Mouse (Mus musculus) neural tube, embryonic 15.5 days (tissue): ENCODE measurements at regions not wholly inside any gene's neighbourhood (a gene's known extent, or its start where the extent isn't known, plus 50 kb on each side); places are given as distances from the start of the nearest gene placed in this dataset.
A peak's percentile ranks its signal among the peaks of the same experiment; 100 is the strongest.

ENCODE experiments used
- ATAC-seq: fragments of 200-750 bp; cut with Nextera tagmentation; 2 replicates; pipeline ENCODE4 v1.8.0; 2017; ENCODE audit warnings: mild to moderate bottlenecking, moderate TSS enrichment, moderate library complexity; ENCODE audit not compliant: low FRiP score
- H3K27ac ChIP-seq: fragments of 300-500 bp; sonication (generic); replicated peaks from 2 replicates; pipeline ENCODE4 v1.5.1; 2015; ENCODE audit warnings: mild to moderate bottlenecking, inconsistent platforms
- H3K27me3 ChIP-seq: fragments of 300-500 bp; sonication (generic); replicated peaks from 2 replicates; pipeline ENCODE4 v1.6.1; 2015; ENCODE audit warnings: inconsistent platforms
- H3K36me3 ChIP-seq: fragments of 300-500 bp; sonication (generic); 2 replicates; pipeline ENCODE4 v1.6.1; 2015; ENCODE audit warnings: inconsistent platforms
- H3K4me1 ChIP-seq: fragments of 300-500 bp; sonication (generic); 2 replicates; pipeline ENCODE4 v1.6.1; 2015; ENCODE audit warnings: inconsistent platforms
- H3K4me2 ChIP-seq: fragments of 300-500 bp; sonication (generic); 2 replicates; pipeline ENCODE4 v1.6.1; 2015; ENCODE audit warnings: inconsistent platforms, mild to moderate bottlenecking, moderate library complexity
- H3K4me3 ChIP-seq: fragments of 300-500 bp; sonication (generic); replicated peaks from 2 replicates; pipeline ENCODE4 v1.5.1; 2015; ENCODE audit warnings: mild to moderate bottlenecking, inconsistent platforms
- H3K9ac ChIP-seq: fragments of 300-500 bp; sonication (generic); replicated peaks from 2 replicates; pipeline ENCODE4 v1.6.1; 2015; ENCODE audit warnings: mild to moderate bottlenecking, inconsistent platforms
- H3K9me3 ChIP-seq: fragments of 300-500 bp; sonication (generic); replicated peaks from 2 replicates; pipeline ENCODE4 v1.6.1; 2016; ENCODE audit warnings: inconsistent platforms
- WGBS: fragments of 180-500 bp; shearing (Covaris S2); methylation state at CpG from one replicate; pipeline ENCODE4 v1.1.7; 2015; ENCODE audit warnings: mixed read lengths; 5-methylcytosine and 5-hydroxymethylcytosine counted together

- Histone ChIP-seq H3K27me3 (no peaks in the 10 kb centered on the region), H3K9me3 (no peaks in the 10 kb centered on the region), H3K4me2 (no peak overlapping the region), H3K4me3 (no peak overlapping the region), H3K27ac (no peak overlapping the region; the same call in 1 of the 2 replicates), H3K4me1 (no peaks in the 10 kb centered on the region), H3K9ac (no peak overlapping the region), H3K36me3 (no peaks in the 10 kb centered on the region)
- ATAC-seq: peak; percentile 31; the same call in 1 of the 2 replicates
- 23% methylated on average over 7 of the region's 7 CpGs for WGBS
These were observed 168.0 kb downstream of the Fam84a start for GRCm38 (mm10) chr12:13983631-13984395.

- Histone ChIP-seq H3K27me3 (no peaks in the 10 kb centered on the region), H3K27ac (no peak overlapping the region), H3K36me3 (no peaks in the 10 kb centered on the region), H3K4me2 (no peak overlapping the region), H3K4me1 (no peaks in the 10 kb centered on the region), H3K9me3 (no peaks in the 10 kb centered on the region), H3K4me3 (no peak overlapping the region), H3K9ac (no peak overlapping the region)
- WGBS: 64% methylated on average over 3 of the region's 3 CpGs
- ATAC-seq: no peak
These were observed 187.3 kb downstream of the Fam84a start for GRCm38 (mm10) chr12:13964537-13964936.

GRCm38 (mm10) chr12:13939494-13939893, 212.4 kb downstream of the Fam84a start:
- WGBS: 94% methylated on average over 4 of the region's 4 CpGs
- Histone ChIP-seq H3K9ac (no peak overlapping the region), H3K4me2 (no peak overlapping the region), H3K9me3 (no peaks in the 10 kb centered on the region), H3K4me1 (no peaks in the 10 kb centered on the region), H3K27me3 (no peaks in the 10 kb centered on the region), H3K36me3 (no peaks in the 10 kb centered on the region), H3K4me3 (no peak overlapping the region), H3K27ac (no peak overlapping the region)
- no peak for ATAC-seq

- H3K27ac ChIP-seq: no peak overlapping the region
- H3K27me3 ChIP-seq: no peaks in the 10 kb centered on the region
- 79% methylated on average over 1 of the region's 1 CpGs for WGBS
- no peaks in the 10 kb centered on the region for H3K36me3 ChIP-seq
- no peak overlapping the region for H3K9ac ChIP-seq
- no peaks in the 10 kb centered on the region for H3K4me1 ChIP-seq
- H3K4me2 ChIP-seq: no peak overlapping the region
- ATAC-seq: no peak
- no peaks in the 10 kb centered on the region for H3K9me3 ChIP-seq
- no peak overlapping the region for H3K4me3 ChIP-seq
These were observed 230.8 kb downstream of the Fam84a start for GRCm38 (mm10) chr12:13921066-13921465.

- Histone ChIP-seq H3K4me1 (no peaks in the 10 kb centered on the region), H3K4me2 (no peak overlapping the region), H3K4me3 (no peak overlapping the region), H3K9me3 (no peaks in the 10 kb centered on the region), H3K27ac (no peak overlapping the region), H3K27me3 (no peaks in the 10 kb centered on the region), H3K36me3 (no peaks in the 10 kb centered on the region), H3K9ac (no peak overlapping the region)
- no peak for ATAC-seq
- 46% methylated on average over 3 of the region's 3 CpGs for WGBS
These were observed 268.5 kb downstream of the Fam84a start for GRCm38 (mm10) chr12:13883317-13883716.

- ATAC-seq: no peak
These were observed 282.7 kb downstream of the Fam84a start for GRCm38 (mm10) chr12:13869161-13869560.

GRCm38 (mm10) chr12:13861226-13861625, 290.6 kb downstream of the Fam84a start:
- 96% methylated on average over 7 of the region's 7 CpGs for WGBS
- Histone ChIP-seq H3K4me2 (no peak overlapping the region), H3K36me3 (no peaks in the 10 kb centered on the region), H3K9me3 (no peaks in the 10 kb centered on the region), H3K4me1 (no peaks in the 10 kb centered on the region), H3K27ac (no peak overlapping the region), H3K9ac (no peak overlapping the region), H3K4me3 (no peak overlapping the region), H3K27me3 (no peaks in the 10 kb centered on the region)
- ATAC-seq: no peak

More at GRCm38 (mm10) chr12:13869161-13869560, 282.7 kb downstream of the Fam84a start:
- Histone ChIP-seq H3K9me3 (no peaks in the 10 kb centered on the region), H3K4me1 (no peaks in the 10 kb centered on the region), H3K27ac (no peak overlapping the region), H3K4me2 (no peak overlapping the region), H3K36me3 (no peaks in the 10 kb centered on the region), H3K27me3 (no peaks in the 10 kb centered on the region), H3K4me3 (no peak overlapping the region), H3K9ac (no peak overlapping the region)
- WGBS: 73% methylated on average over 1 of the region's 1 CpGs

- H3K36me3 ChIP-seq: no peaks in the 10 kb centered on the region
- H3K4me1 ChIP-seq: no peaks in the 10 kb centered on the region
- H3K4me2 ChIP-seq: no peak overlapping the region
- no peak overlapping the region for H3K27ac ChIP-seq
- H3K9me3 ChIP-seq: no peaks in the 10 kb centered on the region
- no peak overlapping the region for H3K9ac ChIP-seq
- H3K27me3 ChIP-seq: no peaks in the 10 kb centered on the region
- H3K4me3 ChIP-seq: no peak overlapping the region
- ATAC-seq: no peak
- 58% methylated on average over 13 of the region's 13 CpGs for WGBS
These were observed 307.0 kb downstream of the Fam84a start for GRCm38 (mm10) chr12:13844532-13845485.

- H3K4me3 ChIP-seq: no peak overlapping the region
- WGBS: 51% methylated on average over 5 of the region's 5 CpGs
- H3K4me1 ChIP-seq: no peaks in the 10 kb centered on the region
- H3K27me3 ChIP-seq: no peaks in the 10 kb centered on the region
- no peak for ATAC-seq
- no peak overlapping the region for H3K9ac ChIP-seq
- H3K36me3 ChIP-seq: no peaks in the 10 kb centered on the region
- H3K9me3 ChIP-seq: no peaks in the 10 kb centered on the region
- H3K27ac ChIP-seq: no peak overlapping the region
- no peak overlapping the region for H3K4me2 ChIP-seq
These were observed 308.3 kb downstream of the Fam84a start for GRCm38 (mm10) chr12:13843423-13844080.

GRCm38 (mm10) chr12:13841238-13841637, 310.6 kb downstream of the Fam84a start:
- no peak for ATAC-seq
- Histone ChIP-seq H3K9ac (no peak overlapping the region), H3K27me3 (no peaks in the 10 kb centered on the region), H3K4me1 (no peaks in the 10 kb centered on the region), H3K36me3 (no peaks in the 10 kb centered on the region), H3K4me2 (no peak overlapping the region), H3K27ac (no peak overlapping the region), H3K4me3 (no peak overlapping the region), H3K9me3 (no peaks in the 10 kb centered on the region)
- 79% methylated on average over 1 of the region's 1 CpGs for WGBS

- WGBS: 89% methylated on average over 3 of the region's 3 CpGs
- no peak overlapping the region for H3K9ac ChIP-seq
- no peak overlapping the region for H3K4me2 ChIP-seq
These were observed 317.1 kb downstream of the Fam84a start for GRCm38 (mm10) chr12:13834723-13835122.

More at GRCm38 (mm10) chr12:13834723-13835122, 317.1 kb downstream of the Fam84a start:
- ATAC-seq: no peak
- H3K4me3 ChIP-seq: no peak overlapping the region
- no peaks in the 10 kb centered on the region for H3K27me3 ChIP-seq
- H3K36me3 ChIP-seq: no peaks in the 10 kb centered on the region
- no peaks in the 10 kb centered on the region for H3K4me1 ChIP-seq
- H3K9me3 ChIP-seq: no peaks in the 10 kb centered on the region
- no peak overlapping the region for H3K27ac ChIP-seq
